Mouse (Mus musculus): ENCODE data around the gene Gm20388.
A peak's percentile ranks its signal among the peaks of the same experiment; 100 is the strongest.

Gene Gm20388

GRCm38 (mm10) chr8:120525135-120525534 lies 614.5 kb downstream of the Gm20388 start:
- no peak for DNase-seq

- no peak for DNase-seq
Measured at GRCm38 (mm10) chr8:120525832-120526231, 615.2 kb downstream of the Gm20388 start.

DNA sequence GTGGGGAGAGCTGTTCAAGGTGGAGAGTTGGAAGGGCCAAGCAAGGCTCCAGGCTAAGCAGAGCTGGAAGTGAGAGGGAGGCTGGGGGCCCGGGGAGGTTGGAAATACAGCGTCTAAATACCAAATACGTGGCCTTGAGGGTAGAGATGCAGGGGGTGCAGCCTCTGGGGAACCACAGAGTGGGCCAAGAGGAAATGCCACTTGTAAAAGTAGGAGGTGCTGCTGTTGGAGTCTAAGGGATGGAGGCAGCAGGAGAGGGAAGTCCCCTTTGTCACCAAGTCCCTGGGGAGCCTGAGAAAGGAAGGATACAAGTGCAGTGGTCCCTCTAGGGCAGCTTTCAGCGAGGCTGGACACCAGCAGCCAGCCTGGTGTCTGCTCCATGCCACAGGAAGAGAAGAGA lies 615.9 kb downstream of the Gm20388 start:
- DNase-seq = no peak

GRCm38 (mm10) chr8:120528332-120528731 lies 617.7 kb downstream of the Gm20388 start:
- no peak for DNase-seq

GRCm38 (mm10) chr8:120529226-120529625 lies 618.6 kb downstream of the Gm20388 start:
- DNase-seq = peak; percentile 49 to 60

DNA sequence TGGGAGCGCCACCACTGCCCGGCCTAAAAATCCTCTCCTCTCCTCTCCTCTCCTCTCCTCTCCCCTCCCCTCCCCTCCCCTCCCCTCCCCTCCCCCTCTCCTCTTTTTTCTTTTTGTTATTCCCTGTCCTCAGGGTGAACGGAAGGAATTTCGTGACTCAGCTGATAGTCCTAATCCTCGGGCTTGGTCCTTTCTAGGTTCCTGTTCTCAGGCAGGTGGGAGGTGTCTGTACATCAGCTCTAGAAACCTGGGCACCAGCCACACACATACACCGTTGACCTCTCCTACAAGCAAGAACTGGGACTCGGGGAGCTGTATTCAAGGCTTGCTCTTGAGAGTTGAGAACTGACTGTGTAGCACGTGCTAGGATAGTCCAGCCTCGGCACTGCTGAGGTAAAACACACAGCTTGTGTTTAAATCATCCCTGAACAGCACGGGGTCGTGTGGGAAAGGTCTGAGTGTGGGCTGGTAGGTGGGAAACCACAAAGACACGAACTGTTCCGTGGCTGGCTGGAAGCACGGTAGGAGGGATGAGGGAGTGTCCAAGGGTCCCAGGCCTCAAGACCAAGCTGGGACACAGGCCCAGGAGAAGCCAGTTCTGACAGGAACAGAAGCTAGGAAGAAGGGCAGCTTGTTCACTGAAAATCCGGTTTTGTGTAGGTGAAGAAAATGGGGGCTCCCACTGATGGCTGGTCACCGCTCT lies 620.5 kb downstream of the Gm20388 start:
- no peak for DNase-seq

DNA sequence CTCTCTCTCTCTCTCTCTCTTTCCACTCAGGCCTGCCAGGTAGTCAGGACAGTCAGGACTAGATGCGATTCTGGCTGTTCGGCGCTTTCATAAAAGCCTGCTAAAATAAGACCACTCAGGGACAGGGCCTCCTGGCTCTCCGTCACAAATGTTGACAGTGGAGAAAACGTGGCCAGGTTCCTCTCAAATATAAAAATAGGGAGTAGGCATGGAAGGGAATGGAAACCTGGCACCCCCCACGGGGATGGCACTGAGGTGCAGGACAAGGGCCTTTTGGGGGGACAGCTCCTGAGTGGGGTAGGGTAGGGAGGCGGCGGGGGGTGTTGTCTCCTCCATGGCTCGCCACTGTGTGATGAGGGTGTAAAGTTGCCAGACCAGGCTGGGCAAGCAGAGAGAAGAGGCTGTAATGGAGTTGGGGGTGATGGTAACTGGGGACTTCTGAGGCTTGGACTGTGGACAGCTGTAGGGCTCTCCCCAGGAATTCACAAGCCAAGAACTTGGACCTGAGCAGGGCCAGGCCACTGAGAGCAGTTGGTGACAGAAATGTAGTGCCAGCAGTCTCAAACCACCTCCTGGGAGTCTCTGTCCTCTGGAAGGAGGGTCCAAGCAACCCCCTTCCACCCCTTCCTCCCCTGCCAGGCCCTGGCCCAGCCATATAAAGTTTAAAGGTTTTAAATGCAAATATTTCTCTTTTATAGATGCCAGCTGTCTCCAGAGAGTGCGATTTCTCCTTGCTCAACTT lies 621.3 kb downstream of the Gm20388 start:
- DNase-seq = no peak

- DNase-seq = peak; percentile 52 to 56
Measured at GRCm38 (mm10) chr8:120532517-120533215, 622.0 kb downstream of the Gm20388 start.

GRCm38 (mm10) chr8:120533380-120533779 lies 622.7 kb downstream of the Gm20388 start:
- DNase-seq = no peak

DNA sequence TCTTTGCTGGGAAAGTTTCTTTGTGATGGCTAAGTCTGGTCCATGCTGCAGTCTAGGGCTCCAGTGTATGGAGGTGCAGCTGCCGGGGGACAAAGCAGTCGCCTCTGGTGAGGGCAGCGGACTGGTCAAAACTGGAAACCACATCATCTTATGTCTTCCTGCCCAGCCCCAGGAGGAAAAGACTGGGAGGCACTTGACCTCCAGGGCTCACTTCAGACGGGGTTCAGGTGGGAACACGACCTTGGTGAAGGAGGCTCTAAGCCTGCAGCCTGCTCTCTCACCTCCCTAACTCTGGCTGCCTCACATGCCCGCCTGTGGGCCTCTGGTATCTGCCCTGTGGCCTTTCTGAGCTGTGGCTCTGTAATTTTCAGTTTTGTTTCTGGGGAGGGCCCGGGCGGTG lies 623.4 kb downstream of the Gm20388 start:
- no peak for DNase-seq

GRCm38 (mm10) chr8:120534504-120535368 lies 624.1 kb downstream of the Gm20388 start:
- peak; percentile 77 to 78 for DNase-seq

DNA sequence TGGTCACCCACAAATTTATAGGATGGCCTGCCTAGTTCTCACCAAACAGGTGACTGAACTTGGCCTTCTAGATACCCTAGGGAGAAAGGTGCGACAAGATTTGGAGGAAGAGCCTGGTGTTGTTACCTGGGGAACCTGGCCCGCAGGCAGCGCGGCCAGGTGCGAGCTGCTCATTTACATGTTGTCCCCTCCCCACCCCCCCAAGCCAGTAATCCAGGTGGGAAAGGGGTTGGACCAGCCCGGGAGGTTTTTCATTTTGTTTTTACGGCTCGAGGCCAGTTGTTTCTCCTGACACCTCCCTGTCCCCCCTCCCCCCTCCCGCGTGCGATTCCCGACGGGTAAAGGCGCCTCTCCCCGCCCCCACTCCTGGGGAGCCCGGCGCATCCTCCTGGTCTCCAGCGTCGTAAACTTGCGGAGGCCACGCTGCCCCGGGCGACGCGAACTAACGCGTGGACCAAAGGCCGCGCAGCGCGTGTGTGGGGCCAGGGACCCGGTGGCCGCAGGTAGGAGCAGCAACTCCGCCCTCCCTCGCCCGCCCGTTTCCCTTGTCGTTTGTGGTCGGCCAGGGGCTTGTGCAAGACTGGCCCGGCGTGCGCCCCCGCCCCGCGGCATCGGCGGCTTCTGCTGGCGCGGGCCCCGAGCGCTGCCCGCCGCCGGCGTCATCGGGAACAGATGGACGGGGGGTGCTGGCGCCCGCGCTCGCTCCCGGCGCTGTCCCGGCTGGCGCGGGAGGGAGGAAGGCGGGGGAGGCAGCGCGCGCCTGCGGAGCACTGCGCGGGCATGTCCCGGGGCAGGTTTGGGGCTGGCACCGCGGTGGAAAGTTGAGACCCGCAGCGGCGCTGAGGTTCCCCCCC lies 625.0 kb downstream of the Gm20388 start:
- DNase-seq = peak; percentile 44 to 51

GRCm38 (mm10) chr8:120536306-120537206 lies 625.9 kb downstream of the Gm20388 start:
- peak; percentile 35 to 42 for DNase-seq

DNA sequence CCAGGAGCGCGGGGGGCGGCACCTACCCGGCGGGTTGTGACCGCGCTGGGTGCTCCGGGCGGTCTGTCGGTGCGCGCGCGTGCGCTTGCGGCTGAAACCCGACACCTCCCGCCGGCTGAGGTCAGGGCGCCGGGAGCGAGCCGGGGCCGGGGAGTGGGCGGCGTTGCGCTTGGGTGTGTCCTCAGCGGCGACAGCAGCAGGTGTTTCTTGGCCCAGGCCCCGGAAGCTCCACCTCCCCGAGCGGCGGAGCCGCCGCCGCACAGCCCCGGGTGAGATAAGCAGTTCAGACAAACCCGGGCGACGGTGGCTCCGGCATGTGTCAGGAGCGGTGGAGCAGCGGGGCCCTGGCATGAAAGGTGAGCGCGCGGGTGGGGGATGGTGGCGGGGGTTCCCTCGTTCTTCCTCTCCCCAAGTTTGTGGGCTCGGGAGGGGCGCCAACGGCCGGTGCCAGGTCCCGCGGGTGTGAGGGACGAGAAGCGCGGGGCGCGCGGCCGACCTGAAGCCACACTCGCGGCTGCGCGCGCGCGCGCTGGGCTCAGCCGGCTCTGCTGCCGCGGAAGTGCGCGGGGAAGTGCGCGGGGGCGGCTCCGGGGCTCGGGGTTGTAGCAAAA lies 626.7 kb downstream of the Gm20388 start:
- DNase-seq = peak; percentile 77 to 78

GRCm38 (mm10) chr8:120537818-120538396 lies 627.3 kb downstream of the Gm20388 start:
- peak; percentile 57 to 61 for DNase-seq

GRCm38 (mm10) chr8:120538397-120539240 lies 628.0 kb downstream of the Gm20388 start:
- DNase-seq = peak; percentile 94 to 97

GRCm38 (mm10) chr8:120539381-120539774 lies 628.7 kb downstream of the Gm20388 start:
- peak; percentile 56 to 61 for DNase-seq

DNA sequence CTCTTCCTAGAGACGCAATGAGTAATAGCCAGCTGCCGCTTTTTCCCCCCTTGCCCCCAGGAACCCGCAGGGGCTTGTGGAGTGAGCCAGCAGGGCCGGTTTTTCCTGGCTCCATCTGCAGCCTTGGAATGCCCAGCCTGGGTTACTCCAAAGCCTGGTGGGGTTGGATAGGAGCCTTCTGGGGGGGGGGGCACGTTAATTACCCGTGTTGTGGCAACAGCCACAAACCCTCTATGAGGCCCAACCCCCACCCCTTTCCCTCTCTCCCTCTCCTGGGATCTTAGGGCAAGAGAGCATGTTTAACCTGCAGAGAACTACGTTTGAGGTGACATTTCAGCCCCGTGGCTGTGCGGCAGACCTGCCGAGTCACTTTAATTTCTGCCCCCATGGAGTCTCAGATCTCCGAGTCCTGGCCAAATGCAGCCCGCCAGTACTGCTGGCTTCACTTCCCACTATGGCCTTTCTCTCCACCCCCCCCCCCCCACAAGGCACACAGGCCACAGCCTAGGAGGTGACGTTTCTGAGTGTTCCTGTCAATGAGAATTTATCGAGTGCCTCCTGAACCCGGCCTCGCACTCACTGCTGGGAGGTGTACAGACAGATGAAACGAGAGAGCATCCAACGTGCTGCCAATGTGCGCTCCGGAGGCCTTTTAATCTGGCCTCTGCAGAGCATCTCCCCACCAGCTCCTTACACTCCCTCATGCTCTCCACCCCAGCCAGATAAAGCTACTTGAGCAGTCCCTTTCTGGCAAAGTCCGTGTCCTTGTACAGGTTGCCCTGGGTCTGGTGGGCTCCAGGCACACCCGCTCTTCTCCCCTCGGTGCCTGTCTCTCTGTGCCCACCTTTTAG lies 629.4 kb downstream of the Gm20388 start:
- no peak for DNase-seq

Data from B cell, adult 2 months (primary cell).